Mouse (Mus musculus): ENCODE results near the gene Akap11.

- TF ChIP-seq POLR2A (IDR thresholded peaks at IDR 0.05; ENCODE audit: low read depth, low read length): no peak
- no peak for TF ChIP-seq CTCF (IDR thresholded peaks at IDR 0.05; ENCODE audit: extremely low read depth, insufficient read length, insufficient replicate concordance, low read depth, low read length)
These were observed 6.4 kb downstream of the Akap11 start for GRCm38 (mm10) chr14:78530256-78530655.
